Mouse (Mus musculus): ENCODE data around the gene Tspan18. TPM values are rescaled to one million over a fixed set of nuclear protein-coding genes. Genes with fewer than 3 reads are reported as not detected.

Gene Tspan18
- total RNA-seq (2017) = 0.24 and 1.1 TPM in 2 replicates

- ATAC-seq (replicated peaks; ENCODE audit: low read depth, poor library complexity, severe bottlenecking) = peak; percentile 85
Measured at GRCm38 (mm10) chr2:93333817-93334731, at the start of gene Tspan18. Gene Tspan18 (minus strand): TSS chr2:93334505.

- no peak for ATAC-seq (replicated peaks; ENCODE audit: low read depth, poor library complexity, severe bottlenecking)
Measured at GRCm38 (mm10) chr2:93383831-93384230, 49.5 kb upstream of the Tspan18 start.

- ATAC-seq (replicated peaks; ENCODE audit: low read depth, poor library complexity, severe bottlenecking) = no peak
Measured at GRCm38 (mm10) chr2:93380680-93381089, 46.4 kb upstream of the Tspan18 start.

- no peak for ATAC-seq (replicated peaks; ENCODE audit: low read depth, poor library complexity, severe bottlenecking)
Measured at GRCm38 (mm10) chr2:93377797-93378196, 43.5 kb upstream of the Tspan18 start.

- no peak for ATAC-seq (replicated peaks; ENCODE audit: low read depth, poor library complexity, severe bottlenecking)
Measured at GRCm38 (mm10) chr2:93377157-93377556, 42.9 kb upstream of the Tspan18 start.

GRCm38 (mm10) chr2:93372872-93373271 is 38.6 kb upstream of the Tspan18 start:
- no peak for ATAC-seq (replicated peaks; ENCODE audit: low read depth, poor library complexity, severe bottlenecking)

- ATAC-seq (replicated peaks; ENCODE audit: low read depth, poor library complexity, severe bottlenecking) = no peak
Measured at GRCm38 (mm10) chr2:93372097-93372571, 37.8 kb upstream of the Tspan18 start.

- peak; percentile 87 for ATAC-seq (replicated peaks; ENCODE audit: low read depth, poor library complexity, severe bottlenecking)
Measured at GRCm38 (mm10) chr2:93368954-93369353, 34.6 kb upstream of the Tspan18 start.

GRCm38 (mm10) chr2:93367962-93368361 is 33.7 kb upstream of the Tspan18 start:
- no peak for ATAC-seq (replicated peaks; ENCODE audit: low read depth, poor library complexity, severe bottlenecking)

- no peak for ATAC-seq (replicated peaks; ENCODE audit: low read depth, poor library complexity, severe bottlenecking)
Measured at GRCm38 (mm10) chr2:93365411-93365810, 31.1 kb upstream of the Tspan18 start.

GRCm38 (mm10) chr2:93364951-93365350 is 30.6 kb upstream of the Tspan18 start:
- ATAC-seq (replicated peaks; ENCODE audit: low read depth, poor library complexity, severe bottlenecking) = no peak

- ATAC-seq (replicated peaks; ENCODE audit: low read depth, poor library complexity, severe bottlenecking) = no peak
Measured at GRCm38 (mm10) chr2:93361454-93361853, 27.1 kb upstream of the Tspan18 start.

GRCm38 (mm10) chr2:93360310-93360709 is 26.0 kb upstream of the Tspan18 start:
- ATAC-seq (replicated peaks; ENCODE audit: low read depth, poor library complexity, severe bottlenecking) = no peak

GRCm38 (mm10) chr2:93357391-93357790 is 23.1 kb upstream of the Tspan18 start:
- no peak for ATAC-seq (replicated peaks; ENCODE audit: low read depth, poor library complexity, severe bottlenecking)

GRCm38 (mm10) chr2:93355845-93356244 is 21.5 kb upstream of the Tspan18 start:
- no peak for ATAC-seq (replicated peaks; ENCODE audit: low read depth, poor library complexity, severe bottlenecking)

- ATAC-seq (replicated peaks; ENCODE audit: low read depth, poor library complexity, severe bottlenecking) = no peak
Measured at GRCm38 (mm10) chr2:93354621-93355020, 20.3 kb upstream of the Tspan18 start.

GRCm38 (mm10) chr2:93353725-93354124 is 19.4 kb upstream of the Tspan18 start:
- ATAC-seq (replicated peaks; ENCODE audit: low read depth, poor library complexity, severe bottlenecking) = peak; percentile 92

GRCm38 (mm10) chr2:93352915-93353685 is 18.8 kb upstream of the Tspan18 start:
- peak; percentile 15 for ATAC-seq (replicated peaks; ENCODE audit: low read depth, poor library complexity, severe bottlenecking)

- no peak for ATAC-seq (replicated peaks; ENCODE audit: low read depth, poor library complexity, severe bottlenecking)
Measured at GRCm38 (mm10) chr2:93351352-93351751, 17.0 kb upstream of the Tspan18 start.

GRCm38 (mm10) chr2:93347018-93347417 is 12.7 kb upstream of the Tspan18 start:
- no peak for ATAC-seq (replicated peaks; ENCODE audit: low read depth, poor library complexity, severe bottlenecking)

- no peak for ATAC-seq (replicated peaks; ENCODE audit: low read depth, poor library complexity, severe bottlenecking)
Measured at GRCm38 (mm10) chr2:93346609-93347008, 12.3 kb upstream of the Tspan18 start.
